11 mouse cellular contexts compared by ENCODE assay signal in the genomic region with DNA sequence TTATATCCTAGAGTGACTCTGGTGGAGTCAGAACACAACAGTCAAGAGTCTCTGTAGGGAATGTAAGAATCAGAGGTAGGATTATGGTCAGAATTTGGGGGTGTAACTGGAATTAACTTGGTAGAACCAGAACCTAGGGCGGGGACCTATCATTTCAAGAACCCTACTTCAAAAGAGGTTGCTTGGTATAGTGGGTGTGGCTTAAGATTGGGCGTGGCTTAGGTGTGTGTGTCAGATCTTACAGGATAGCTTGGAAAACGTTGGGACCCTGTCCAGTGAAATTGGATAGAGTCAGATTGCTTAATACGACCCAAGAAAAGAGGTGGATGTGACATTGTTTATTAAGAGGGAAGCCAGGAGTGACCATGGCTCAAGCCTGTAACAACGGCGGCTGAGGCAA. TPM values are rescaled to one million over a fixed set of nuclear protein-coding genes. Genes with fewer than 3 reads are reported as not detected.
DNase-seq lines count a peak whose midpoint lies in the region; ATAC-seq and TF ChIP-seq lines count a peak whose summit lies in the region.
"Had no signal": no experiment of that assay in that cellular context is flagged by ENCODE, and none has a peak within 500 bp of the region (broad histone marks: within the 10 kb centered on the region; RNA-seq: fewer than 3 reads in every experiment).

No protein-coding gene starts in this region.

- H3K4me1 ChIP-seq in lung, embryonic 14.5 days (ENCODE audit: insufficient read depth) = no peaks in the 10 kb centered on the region; the same call in 1 of the 2 replicates
- peaks cover 10% of the 10 kb centered on the region; the same call in 1 of the 2 replicates for H3K4me1 ChIP-seq in hindbrain, postnatal 0 days (ENCODE audit: insufficient read depth, low read length)
- peaks cover 29% of the 10 kb centered on the region for H3K4me1 ChIP-seq in midbrain, embryonic 16.5 days (ENCODE audit: control insufficient read depth, insufficient read depth, low read length)

- no peak for TF ChIP-seq CTCF in lung, embryonic 14.5 days (IDR thresholded peaks at IDR 0.05; ENCODE audit: low read depth)
- TF ChIP-seq CTCF in hindbrain, postnatal 0 days (IDR thresholded peaks at IDR 0.05; ENCODE audit: low read depth) = no peak

- H3K4me2 ChIP-seq in lung, embryonic 14.5 days = peak overlapping the region; percentile 48; the same call in 1 of the 2 replicates
- no peak overlapping the region for H3K4me2 ChIP-seq in hindbrain, postnatal 0 days (ENCODE audit: low read depth, low read length)
- H3K4me2 ChIP-seq in midbrain, embryonic 16.5 days (ENCODE audit: low read length) = peak overlapping the region; percentile 74; the same call in 1 of the 2 replicates

- ATAC-seq in lung, embryonic 14.5 days (ENCODE audit: insufficient read depth) = no peak
- no peak for ATAC-seq in hindbrain, postnatal 0 days
- ATAC-seq in midbrain, embryonic 16.5 days = no peak
- ATAC-seq in megakaryocyte progenitor cell, adult 5-6 weeks (replicated peaks; ENCODE audit: poor library complexity) = no peak

- peaks cover 4% of the 10 kb centered on the region; the same call in 1 of the 2 replicates for H3K36me3 ChIP-seq in lung, embryonic 14.5 days (ENCODE audit: insufficient read depth)
- peaks cover 6% of the 10 kb centered on the region; the same call in 1 of the 2 replicates for H3K36me3 ChIP-seq in hindbrain, postnatal 0 days (ENCODE audit: insufficient read depth, low read length)
- peaks cover 15% of the 10 kb centered on the region for H3K36me3 ChIP-seq in midbrain, embryonic 16.5 days (ENCODE audit: control insufficient read depth, insufficient read depth, low read length)

- DNase-seq in lung, embryonic 14.5 days = no peak
- DNase-seq in lung, postnatal 4 days = no peak
- peak; percentile 64 for DNase-seq in ZHBTc4 (ENCODE audit: low read depth, low spot score)
- DNase-seq in hindbrain, postnatal 0 days (ENCODE audit: low spot score) = no peak
- DNase-seq in ovary, postnatal 10 days (ENCODE audit: low spot score) = no peak
- DNase-seq in spleen, adult 12 weeks (ENCODE audit: low spot score) = no peak
- DNase-seq: cerebellum, postnatal 10 days; kidney, postnatal 4 days had no signal

- no peak overlapping the region for H3K27ac ChIP-seq in lung, embryonic 14.5 days (ENCODE audit: low read depth)
- H3K27ac ChIP-seq in hindbrain, postnatal 0 days = no peak overlapping the region
- no peak overlapping the region for H3K27ac ChIP-seq in midbrain, embryonic 16.5 days (ENCODE audit: low read length)

- 34% methylated on average over 6 of the region's 6 CpGs for WGBS in lung, embryonic 14.5 days
- 48% methylated on average over 6 of the region's 6 CpGs for whole genome bisulfite sequencing in hindbrain, postnatal 0 days
- 49% methylated on average over 6 of the region's 6 CpGs for WGBS in midbrain, embryonic 16.5 days

- peaks cover 56% of the 10 kb centered on the region for H3K27me3 ChIP-seq in lung, embryonic 14.5 days (ENCODE audit: insufficient read depth, low read length)
- 0 out of 2 replicates have a peak, but pooled peaks cover 5% of the 10 kb centered on the region for H3K27me3 ChIP-seq in hindbrain, postnatal 0 days (ENCODE audit: insufficient read depth, low read length)
- H3K27me3 ChIP-seq in midbrain, embryonic 16.5 days (ENCODE audit: control insufficient read depth, insufficient read depth, low read depth, low read length) = peaks cover 3% of the 10 kb centered on the region

- H3K9ac ChIP-seq in lung, embryonic 14.5 days = no peak overlapping the region
- peak overlapping the region; percentile 21; the same call in 1 of the 2 replicates for H3K9ac ChIP-seq in hindbrain, postnatal 0 days (replicated peaks; ENCODE audit: low read length)
- H3K9ac ChIP-seq in midbrain, embryonic 16.5 days (ENCODE audit: low read depth, low read length) = no peak overlapping the region

- peaks cover 8% of the 10 kb centered on the region; the same call in 1 of the 2 replicates for H3K9me3 ChIP-seq in lung, embryonic 14.5 days (ENCODE audit: low read depth, low read length)
- no peaks in the 10 kb centered on the region for H3K9me3 ChIP-seq in hindbrain, postnatal 0 days (ENCODE audit: low read length)
- H3K9me3 ChIP-seq in midbrain, embryonic 16.5 days (replicated peaks; ENCODE audit: control insufficient read depth, low read length, poor library complexity, severe bottlenecking) = no peaks in the 10 kb centered on the region

- H3K4me3 ChIP-seq in lung, embryonic 14.5 days (ENCODE audit: low read depth, low read length) = peak overlapping the region; percentile 14; the same call in 1 of the 2 replicates
- H3K4me3 ChIP-seq in hindbrain, postnatal 0 days (ENCODE audit: low read length) = peak overlapping the region; percentile 63; the same call in 1 of the 2 replicates
- no peak overlapping the region for H3K4me3 ChIP-seq in midbrain, embryonic 16.5 days (ENCODE audit: low read depth, low read length)

RNA-seq across cellular contexts. Expression of a gene that starts 3.7 kb away (rescaled TPM):
- polyA plus RNA-seq in lung, embryonic 14.5 days (2014; fragmentation: Nextera tagmentation; extraction: Ambion mirVana) = 2.6 and 2.7 TPM in 2 replicates
- total RNA-seq in hindbrain, postnatal 0 days (2014; rRNA removed) = 88.2 and 103 TPM in 2 replicates
- 15.0 and 18.9 TPM in 2 replicates for polyA plus RNA-seq in hindbrain, postnatal 0 days (2015; fragmentation: Nextera tagmentation; extraction: Ambion mirVana)
- polyA plus RNA-seq in midbrain, embryonic 16.5 days (2015; fragmentation: Nextera tagmentation; extraction: Ambion mirVana) = 10.6 TPM in 2 replicates
- 4.3 and 5.5 TPM in 2 replicates for total RNA-seq in megakaryocyte progenitor cell, adult 5-6 weeks (2015)
- total RNA-seq in megakaryocyte progenitor cell, adult 5-6 weeks (2017) = 8.0 and 15.1 TPM in 2 replicates

RNA-seq across cellular contexts. Expression of a gene that starts 14.0 kb away (rescaled TPM):
- 0.26 and 0.85 TPM in 2 replicates for polyA plus RNA-seq in lung, embryonic 14.5 days (2014; fragmentation: Nextera tagmentation; extraction: Ambion mirVana)
- 2.0 and 3.0 TPM in 2 replicates for total RNA-seq in hindbrain, postnatal 0 days (2014; rRNA removed)
- polyA plus RNA-seq in hindbrain, postnatal 0 days (2015; fragmentation: Nextera tagmentation; extraction: Ambion mirVana) = 0.85 and 1.3 TPM in 2 replicates
- polyA plus RNA-seq in midbrain, embryonic 16.5 days (2015; fragmentation: Nextera tagmentation; extraction: Ambion mirVana) = 4.0 and 4.8 TPM in 2 replicates
- not detected in 2 replicates for total RNA-seq in megakaryocyte progenitor cell, adult 5-6 weeks (2015)
- not detected in 2 replicates for total RNA-seq in megakaryocyte progenitor cell, adult 5-6 weeks (2017)
- total RNA-seq: monocyte, adult 5-6 weeks had no signal

RNA-seq across cellular contexts. Expression of a gene that starts 30.4 kb away (rescaled TPM):
- 158 and 161 TPM in 2 replicates for polyA plus RNA-seq in lung, embryonic 14.5 days (2014; fragmentation: Nextera tagmentation; extraction: Ambion mirVana)
- 34.1 and 42.9 TPM in 2 replicates for total RNA-seq in hindbrain, postnatal 0 days (2014; rRNA removed)
- polyA plus RNA-seq in hindbrain, postnatal 0 days (2015; fragmentation: Nextera tagmentation; extraction: Ambion mirVana) = 114 and 118 TPM in 2 replicates
- 105 TPM in 2 replicates for polyA plus RNA-seq in midbrain, embryonic 16.5 days (2015; fragmentation: Nextera tagmentation; extraction: Ambion mirVana)
- 106 and 117 TPM in 2 replicates for total RNA-seq in megakaryocyte progenitor cell, adult 5-6 weeks (2015)
- 78.6 and 83.9 TPM in 2 replicates for total RNA-seq in megakaryocyte progenitor cell, adult 5-6 weeks (2017)

RNA-seq across cellular contexts. Expression of a gene that starts 30.8 kb away (rescaled TPM):
- polyA plus RNA-seq in lung, embryonic 14.5 days (2014; fragmentation: Nextera tagmentation; extraction: Ambion mirVana) = 12.5 and 13.1 TPM in 2 replicates
- 17.3 and 18.3 TPM in 2 replicates for total RNA-seq in hindbrain, postnatal 0 days (2014; rRNA removed)
- polyA plus RNA-seq in hindbrain, postnatal 0 days (2015; fragmentation: Nextera tagmentation; extraction: Ambion mirVana) = 24.7 and 25.5 TPM in 2 replicates
- polyA plus RNA-seq in midbrain, embryonic 16.5 days (2015; fragmentation: Nextera tagmentation; extraction: Ambion mirVana) = 24.9 and 28.8 TPM in 2 replicates
- total RNA-seq in megakaryocyte progenitor cell, adult 5-6 weeks (2015) = 6.5 and 6.9 TPM in 2 replicates
- total RNA-seq in megakaryocyte progenitor cell, adult 5-6 weeks (2017) = 3.4 and 5.6 TPM in 2 replicates

RNA-seq across cellular contexts. Expression of a gene that starts 32.4 kb away (rescaled TPM):
- polyA plus RNA-seq in lung, embryonic 14.5 days (2014; fragmentation: Nextera tagmentation; extraction: Ambion mirVana) = 1.6 and 2.2 TPM in 2 replicates
- 3.8 and 4.5 TPM in 2 replicates for total RNA-seq in hindbrain, postnatal 0 days (2014; rRNA removed)
- polyA plus RNA-seq in hindbrain, postnatal 0 days (2015; fragmentation: Nextera tagmentation; extraction: Ambion mirVana) = 4.1 and 4.4 TPM in 2 replicates
- polyA plus RNA-seq in midbrain, embryonic 16.5 days (2015; fragmentation: Nextera tagmentation; extraction: Ambion mirVana) = 3.4 and 4.5 TPM in 2 replicates
- 0.12 TPM in 1 of 2 replicates, not detected in the other for total RNA-seq in megakaryocyte progenitor cell, adult 5-6 weeks (2015)
- total RNA-seq in megakaryocyte progenitor cell, adult 5-6 weeks (2017) = not detected in 2 replicates
- total RNA-seq: monocyte, adult 5-6 weeks had no signal
